Mouse (Mus musculus) forebrain, embryonic 12.5 days (tissue): ENCODE results near the gene Slc17a4. TPM values are rescaled to one million over a fixed set of nuclear protein-coding genes. Genes with fewer than 3 reads are reported as not detected.
A peak's percentile ranks its signal among the peaks of the same experiment; 100 is the strongest.

ENCODE experiments used
- ATAC-seq: fragments of 200-750 bp; cut with Nextera tagmentation; 2 replicates; pipeline ENCODE4 v1.8.0; 2017; ENCODE audit warnings: moderate TSS enrichment; ENCODE audit not compliant: low FRiP score
- H3K27ac ChIP-seq: fragments of 300-500 bp; sonication (generic); 2 replicates; pipeline ENCODE4 v1.5.1; 2016; ENCODE audit warnings: mild to moderate bottlenecking
- H3K27me3 ChIP-seq: fragments of 300-500 bp; sonication (generic); 2 replicates; pipeline ENCODE4 v1.6.1; 2016; ENCODE audit warnings: mild to moderate bottlenecking
- H3K36me3 ChIP-seq: fragments of 300-500 bp; sonication (generic); replicated peaks from 2 replicates; pipeline ENCODE4 v1.6.1; 2016; ENCODE audit warnings: mild to moderate bottlenecking
- H3K4me1 ChIP-seq: fragments of 300-500 bp; sonication (generic); 2 replicates; pipeline ENCODE4 v1.6.1; 2016
- H3K4me2 ChIP-seq: fragments of 300-500 bp; sonication (generic); 2 replicates; pipeline ENCODE4 v1.6.1; 2016; ENCODE audit warnings: mild to moderate bottlenecking, moderate library complexity
- H3K4me3 ChIP-seq: fragments of 300-500 bp; sonication (generic); replicated peaks from 2 replicates; pipeline ENCODE4 v1.5.1; 2016; ENCODE audit warnings: mild to moderate bottlenecking
- H3K9ac ChIP-seq: fragments of 300-500 bp; sonication (generic); 2 replicates; pipeline ENCODE4 v1.6.1; 2016; ENCODE audit warnings: mild to moderate bottlenecking
- H3K9me3 ChIP-seq: fragments of 300-500 bp; sonication (generic); 2 replicates; pipeline ENCODE4 v1.6.1; 2016
- WGBS: fragments of 180-500 bp; shearing (Covaris S2); methylation state at CpG from one replicate; pipeline ENCODE4 v1.1.7; 2016; 5-methylcytosine and 5-hydroxymethylcytosine counted together
- polyA plus RNA-seq: library from polyadenylated mRNA; unstranded; fragments of >200 nt; fragmentation: Nextera tagmentation; extraction: Ambion mirVana; gene quantifications from 2 replicates; pipeline ENCODE4 v1.2.1, GENCODE M21; 2016

The Slc17a4 gene
- polyA plus RNA-seq: not detected in 2 replicates

- 78% methylated on average over 9 of the region's 9 CpGs for WGBS
- H3K27me3 ChIP-seq: no peaks in the 10 kb centered on the region
- no peaks in the 10 kb centered on the region for H3K36me3 ChIP-seq
- no peak within 1 kb of the TSS for H3K4me2 ChIP-seq
- no peaks in the 10 kb centered on the region for H3K4me1 ChIP-seq
- no peak within 1 kb of the TSS for H3K4me3 ChIP-seq
- H3K9ac ChIP-seq: no peak within 1 kb of the TSS
- no peak for ATAC-seq
- H3K27ac ChIP-seq: no peak within 1 kb of the TSS
- H3K9me3 ChIP-seq: no peaks in the 10 kb centered on the region
These were observed at the start of gene Slc17a4 for GRCm38 (mm10) chr13:23914376-23915167. Gene Slc17a4, minus strand, starts transcription at chr13:23915009.

- no peaks in the 10 kb centered on the region for H3K27me3 ChIP-seq
- H3K4me1 ChIP-seq: peaks cover 8% of the 10 kb centered on the region; the same call in 1 of the 2 replicates
- H3K9ac ChIP-seq: no peak overlapping the region
- ATAC-seq: 0 out of 2 replicates have a peak, but pooled peaks have one; percentile 20
- no peak overlapping the region for H3K4me2 ChIP-seq
- WGBS: 31% methylated on average over 2 of the region's 2 CpGs
- H3K4me3 ChIP-seq: no peak overlapping the region
- H3K27ac ChIP-seq: no peak overlapping the region
- no peaks in the 10 kb centered on the region for H3K9me3 ChIP-seq
- H3K36me3 ChIP-seq: no peaks in the 10 kb centered on the region
These were observed 45.0 kb upstream of the Slc17a4 start for GRCm38 (mm10) chr13:23959776-23960175.

GRCm38 (mm10) chr13:23950928-23951327 is 36.1 kb upstream of the Slc17a4 start:
- Histone ChIP-seq H3K9ac (no peak overlapping the region), H3K4me1 (peaks cover 13% of the 10 kb centered on the region), H3K4me2 (no peak overlapping the region), H3K4me3 (no peak overlapping the region), H3K27me3 (peaks cover 16% of the 10 kb centered on the region; the same call in 1 of the 2 replicates), H3K9me3 (no peaks in the 10 kb centered on the region), H3K36me3 (no peaks in the 10 kb centered on the region), H3K27ac (no peak overlapping the region)
- 73% methylated on average over 3 of the region's 3 CpGs for WGBS
- ATAC-seq: no peak

- no peaks in the 10 kb centered on the region for H3K36me3 ChIP-seq
- H3K9ac ChIP-seq: no peak overlapping the region
- peaks cover 16% of the 10 kb centered on the region; the same call in 1 of the 2 replicates for H3K27me3 ChIP-seq
- peak; percentile 84 for ATAC-seq
- no peak overlapping the region for H3K4me3 ChIP-seq
- H3K4me2 ChIP-seq: no peak overlapping the region
- 40% methylated on average over 14 of the region's 14 CpGs for WGBS
- H3K9me3 ChIP-seq: no peaks in the 10 kb centered on the region
- peak overlapping the region; percentile 56; the same call in 1 of the 2 replicates for H3K27ac ChIP-seq
- peaks cover 13% of the 10 kb centered on the region for H3K4me1 ChIP-seq
These were observed 34.9 kb upstream of the Slc17a4 start for GRCm38 (mm10) chr13:23949484-23950246.

- no peak for ATAC-seq
- Histone ChIP-seq H3K9me3 (no peaks in the 10 kb centered on the region), H3K4me1 (peaks cover 13% of the 10 kb centered on the region), H3K27ac (no peak overlapping the region), H3K27me3 (peaks cover 16% of the 10 kb centered on the region; the same call in 1 of the 2 replicates), H3K36me3 (no peaks in the 10 kb centered on the region), H3K4me3 (no peak overlapping the region), H3K4me2 (no peak overlapping the region), H3K9ac (no peak overlapping the region)
- 17% methylated on average over 2 of the region's 2 CpGs for WGBS
These were observed 31.4 kb upstream of the Slc17a4 start for GRCm38 (mm10) chr13:23946254-23946653.

GRCm38 (mm10) chr13:23942861-23943260 is 28.1 kb upstream of the Slc17a4 start:
- no peak for ATAC-seq
- Histone ChIP-seq H3K27ac (no peak overlapping the region), H3K4me1 (peaks cover 7% of the 10 kb centered on the region; the same call in 1 of the 2 replicates), H3K36me3 (no peaks in the 10 kb centered on the region), H3K9ac (no peak overlapping the region), H3K4me3 (no peak overlapping the region), H3K4me2 (no peak overlapping the region), H3K9me3 (no peaks in the 10 kb centered on the region), H3K27me3 (peaks cover 9% of the 10 kb centered on the region; the same call in 1 of the 2 replicates)
- 46% methylated on average over 2 of the region's 2 CpGs for WGBS

GRCm38 (mm10) chr13:23940291-23940690 is 25.5 kb upstream of the Slc17a4 start:
- Histone ChIP-seq H3K36me3 (no peaks in the 10 kb centered on the region), H3K9me3 (no peaks in the 10 kb centered on the region), H3K4me3 (no peak overlapping the region), H3K4me2 (no peak overlapping the region), H3K27me3 (no peaks in the 10 kb centered on the region), H3K9ac (no peak overlapping the region), H3K27ac (no peak overlapping the region), H3K4me1 (no peaks in the 10 kb centered on the region)
- ATAC-seq: no peak
- WGBS: 43% methylated on average over 6 of the region's 6 CpGs

GRCm38 (mm10) chr13:23938699-23939098 is 23.9 kb upstream of the Slc17a4 start:
- H3K36me3 ChIP-seq: no peaks in the 10 kb centered on the region
- H3K4me2 ChIP-seq: no peak overlapping the region
- H3K4me1 ChIP-seq: no peaks in the 10 kb centered on the region
- H3K9me3 ChIP-seq: no peaks in the 10 kb centered on the region
- no peaks in the 10 kb centered on the region for H3K27me3 ChIP-seq
- ATAC-seq: no peak
- H3K27ac ChIP-seq: no peak overlapping the region
- WGBS: 84% methylated on average over 1 of the region's 1 CpGs
- no peak overlapping the region for H3K4me3 ChIP-seq
- no peak overlapping the region for H3K9ac ChIP-seq

- H3K4me3 ChIP-seq: no peak within 1 kb of the TSS
- no peaks in the 10 kb centered on the region for H3K9me3 ChIP-seq
- H3K27me3 ChIP-seq: no peaks in the 10 kb centered on the region
- no peaks in the 10 kb centered on the region for H3K36me3 ChIP-seq
- ATAC-seq: no peak
- no peak within 1 kb of the TSS for H3K27ac ChIP-seq
- no peaks in the 10 kb centered on the region for H3K4me1 ChIP-seq
- 96% methylated on average over 10 of the region's 10 CpGs for WGBS
- no peak within 1 kb of the TSS for H3K4me2 ChIP-seq
- H3K9ac ChIP-seq: no peak within 1 kb of the TSS
These were observed 19.4 kb upstream of the Slc17a4 start, which contains the start of gene Hist1h2aa for GRCm38 (mm10) chr13:23934211-23934520. Gene Hist1h2aa, plus strand, starts transcription at chr13:23934462.

GRCm38 (mm10) chr13:23933421-23934210 is 18.8 kb upstream of the Slc17a4 start, which contains the start of gene Hist1h2ba:
Gene Hist1h2ba, minus strand, starts transcription at chr13:23934156.
- Histone ChIP-seq H3K4me1 (no peaks in the 10 kb centered on the region), H3K9ac (no peak within 1 kb of the TSS), H3K9me3 (no peaks in the 10 kb centered on the region), H3K27me3 (no peaks in the 10 kb centered on the region), H3K4me3 (no peak within 1 kb of the TSS), H3K36me3 (no peaks in the 10 kb centered on the region), H3K27ac (no peak within 1 kb of the TSS), H3K4me2 (no peak within 1 kb of the TSS)
- WGBS: 94% methylated on average over 39 of the region's 39 CpGs
- ATAC-seq: no peak

GRCm38 (mm10) chr13:23930904-23931303 is 16.1 kb upstream of the Slc17a4 start:
- no peak for ATAC-seq
- Histone ChIP-seq H3K27me3 (no peaks in the 10 kb centered on the region), H3K4me2 (no peak overlapping the region), H3K9ac (no peak overlapping the region), H3K4me3 (no peak overlapping the region), H3K4me1 (no peaks in the 10 kb centered on the region), H3K9me3 (no peaks in the 10 kb centered on the region), H3K36me3 (no peaks in the 10 kb centered on the region), H3K27ac (no peak overlapping the region)
- WGBS: 79% methylated on average over 11 of the region's 11 CpGs

GRCm38 (mm10) chr13:23930461-23930860 is 15.7 kb upstream of the Slc17a4 start:
- Histone ChIP-seq H3K4me2 (no peak overlapping the region), H3K27me3 (no peaks in the 10 kb centered on the region), H3K4me1 (no peaks in the 10 kb centered on the region), H3K9me3 (no peaks in the 10 kb centered on the region), H3K27ac (no peak overlapping the region), H3K9ac (no peak overlapping the region), H3K4me3 (no peak overlapping the region), H3K36me3 (no peaks in the 10 kb centered on the region)
- no peak for ATAC-seq
- WGBS: 93% methylated on average over 9 of the region's 9 CpGs
